Mouse (Mus musculus) cortical plate, adult 2 months (tissue): ENCODE data around the gene Tcte3.

Source experiments
- CTCF ChIP-seq: fragments of 200-500 bp; IDR thresholded peaks from 2 replicates; pipeline ENCODE4 v1.5.1; 2011; ENCODE audit warnings: mild to moderate bottlenecking, control low read depth, low read length; ENCODE audit not compliant: insufficient read depth; ENCODE audit errors: extremely low read depth
- POLR2A ChIP-seq: fragments of 200-500 bp; IDR thresholded peaks from 2 replicates; pipeline ENCODE4 v1.6.1; 2011; ENCODE audit warnings: mild to moderate bottlenecking, low read length, control low read depth; ENCODE audit not compliant: insufficient read depth; ENCODE audit errors: extremely low read depth

GRCm38 (mm10) chr17:15072211-15072610, 30.9 kb upstream of the Tcte3 start:
- TF ChIP-seq CTCF (no peak), POLR2A (no peak)
